10 mouse cellular contexts compared by ENCODE assay signal in the genomic region with DNA sequence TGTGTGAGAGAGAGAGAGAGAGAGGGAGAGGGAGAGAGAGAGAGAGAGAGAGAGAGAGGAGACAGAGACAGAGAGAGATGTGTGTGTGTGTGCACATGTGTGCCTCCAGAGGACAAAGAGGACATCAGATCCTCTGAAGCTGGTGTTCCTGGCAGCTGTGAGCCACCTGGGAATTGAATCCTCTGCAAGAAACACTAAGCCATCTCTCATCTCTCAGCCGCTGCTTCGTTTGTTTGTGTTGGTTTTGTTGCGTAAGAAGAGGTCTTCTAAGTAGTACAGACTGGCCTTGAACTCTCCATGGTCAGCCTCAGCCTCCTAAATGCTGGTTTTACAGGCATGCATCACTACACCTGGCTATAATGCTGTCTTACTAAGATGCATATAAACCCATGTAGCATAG. TPM values are rescaled to one million over a fixed set of nuclear protein-coding genes. Genes with fewer than 3 reads are reported as not detected.
DNase-seq lines count a peak whose midpoint lies in the region; ATAC-seq and TF ChIP-seq lines count a peak whose summit lies in the region.
"Had no signal": no experiment of that assay in that cellular context is flagged by ENCODE, and none has a peak within 500 bp of the region (broad histone marks: within the 10 kb centered on the region; RNA-seq: fewer than 3 reads in every experiment).

No protein-coding gene starts in this region.

- H3K4me1 ChIP-seq in lung, embryonic 14.5 days (ENCODE audit: insufficient read depth) = peaks cover 5% of the 10 kb centered on the region
- peaks cover 30% of the 10 kb centered on the region for H3K4me1 ChIP-seq in bone marrow macrophage, adult 2 months (ENCODE audit: control insufficient read depth, insufficient read depth, low read length)
- H3K4me1 ChIP-seq in intestine, postnatal 0 days (replicated peaks; ENCODE audit: control insufficient read depth, insufficient read depth, low read length) = peaks cover 7% of the 10 kb centered on the region

- TF ChIP-seq CTCF in lung, embryonic 14.5 days (IDR thresholded peaks at IDR 0.05; ENCODE audit: low read depth) = no peak
- TF ChIP-seq CTCF in bone marrow macrophage, adult 2 months (IDR thresholded peaks at IDR 0.05; ENCODE audit: low read depth, low read length) = no peak
- TF ChIP-seq CTCF in intestine, postnatal 0 days (IDR thresholded peaks at IDR 0.05; ENCODE audit: low read depth) = no peak

- 41% methylated on average over 3 of the region's 3 CpGs for WGBS in lung, embryonic 14.5 days
- 22% methylated on average over 3 of the region's 3 CpGs for WGBS in intestine, postnatal 0 days

- DNase-seq in lung, embryonic 14.5 days = peak; percentile 10
- no peak for DNase-seq in lung, postnatal 25 days (ENCODE audit: low spot score)
- DNase-seq in gastrocnemius, postnatal 14 days = peak; percentile 31
- DNase-seq in left cerebral cortex, adult 11 months (ENCODE audit: low spot score) = no peak
- no peak for DNase-seq in B cell, adult 2 months
- DNase-seq: cerebellum, postnatal 36 days had no signal

- no peak for ATAC-seq in lung, embryonic 14.5 days (ENCODE audit: insufficient read depth)
- ATAC-seq in intestine, postnatal 0 days = 0 out of 2 replicates have a peak, but pooled peaks have one; percentile 9

- H3K27ac ChIP-seq in lung, embryonic 14.5 days (ENCODE audit: low read depth) = no peak overlapping the region; the same call in 1 of the 2 replicates
- peak overlapping the region; percentile 62; the same call in 1 of the 2 replicates for H3K27ac ChIP-seq in bone marrow macrophage, adult 2 months (ENCODE audit: insufficient read depth, low read depth, low read length)
- H3K27ac ChIP-seq in intestine, postnatal 0 days (ENCODE audit: low read depth, low read length) = no peak overlapping the region

- H3K9ac ChIP-seq in lung, embryonic 14.5 days = no peak overlapping the region
- H3K9ac ChIP-seq in intestine, postnatal 0 days (ENCODE audit: low read depth, low read length) = no peak overlapping the region
- H3K9ac ChIP-seq: midbrain, embryonic 13.5 days had no signal

- no peak for TF ChIP-seq POLR2A in bone marrow macrophage, adult 2 months (IDR thresholded peaks at IDR 0.05; ENCODE audit: borderline replicate concordance, low read depth, low read length)

- intact Hi-C loops in gastrocnemius, postnatal 14 days (cut with DNase I; ENCODE audit: low total_unique reads) = no loop called here

- H3K9me3 ChIP-seq in lung, embryonic 14.5 days (ENCODE audit: low read depth, low read length) = no peaks in the 10 kb centered on the region
- no peaks in the 10 kb centered on the region for H3K9me3 ChIP-seq in intestine, postnatal 0 days (ENCODE audit: control insufficient read depth)
- H3K9me3 ChIP-seq: midbrain, embryonic 13.5 days had no signal

- no peak overlapping the region for H3K4me2 ChIP-seq in lung, embryonic 14.5 days
- no peak overlapping the region for H3K4me2 ChIP-seq in intestine, postnatal 0 days (replicated peaks; ENCODE audit: low read depth)
- H3K4me2 ChIP-seq: midbrain, embryonic 13.5 days had no signal

- H3K27me3 ChIP-seq in lung, embryonic 14.5 days (ENCODE audit: insufficient read depth, low read length) = no peaks in the 10 kb centered on the region
- no peaks in the 10 kb centered on the region for H3K27me3 ChIP-seq in intestine, postnatal 0 days (replicated peaks; ENCODE audit: control insufficient read depth, insufficient read depth, low read length)
- H3K27me3 ChIP-seq: midbrain, embryonic 13.5 days had no signal

- H3K36me3 ChIP-seq in lung, embryonic 14.5 days (ENCODE audit: insufficient read depth) = no peaks in the 10 kb centered on the region
- H3K36me3 ChIP-seq in intestine, postnatal 0 days (ENCODE audit: control insufficient read depth, insufficient read depth) = no peaks in the 10 kb centered on the region
- H3K36me3 ChIP-seq: midbrain, embryonic 13.5 days had no signal

- no peak overlapping the region for H3K4me3 ChIP-seq in lung, embryonic 14.5 days (ENCODE audit: low read depth, low read length)
- H3K4me3 ChIP-seq in bone marrow macrophage, adult 2 months (ENCODE audit: insufficient read depth, low read length) = no peak overlapping the region
- H3K4me3 ChIP-seq in intestine, postnatal 0 days (ENCODE audit: low read depth, low read length) = no peak overlapping the region
- H3K4me3 ChIP-seq: layer of hippocampus, adult 2 months; midbrain, embryonic 13.5 days had no signal

RNA-seq across cellular contexts. Expression of gene Fam189a2, which starts 12.9 kb away (rescaled TPM):
- polyA plus RNA-seq in lung, embryonic 14.5 days (2014; fragmentation: Nextera tagmentation; extraction: Ambion mirVana) = 1.2 and 1.4 TPM in 2 replicates
- polyA plus RNA-seq in bone marrow macrophage, adult 2 months (2012; ENCODE audit: insufficient read depth, insufficient read length, missing spikeins) = not detected in 2 replicates
- total RNA-seq in gastrocnemius, postnatal 14 days (2021) = 10 to 100 TPM; 22.3 to 25.9 TPM
- 2.9 and 3.0 TPM in 2 replicates for polyA plus RNA-seq in intestine, postnatal 0 days (2015; fragmentation: Nextera tagmentation; extraction: Ambion mirVana)

Comparison
In these comparisons a context has a peak if more than half of its experiments do, and no peak if none do; other contexts are left out.
1. DNase-seq: peak in lung, embryonic 14.5 days (single experiment) and gastrocnemius, postnatal 14 days (single experiment); none in lung, postnatal 25 days (single experiment), left cerebral cortex, adult 11 months (single experiment) and B cell, adult 2 months (0 of 2).